ENCODE assay signal across 1 mouse cellular context in genomic region chr9:111054923-111055322, GRCm38 (mm10).
TF ChIP-seq lines count a peak whose summit lies in the region.

No protein-coding gene starts in this region.

TF ChIP-seq in CH12.LX, 34 proteins besides CTCF, POLR2A, EP300 and RAD21 (continued from another document):
- TF ChIP-seq RCOR1 (conservative IDR thresholded peaks at IDR 0.05; ENCODE audit: low read depth, low read length): no peak
- no peak for TF ChIP-seq HCFC1 (IDR thresholded peaks at IDR 0.05; ENCODE audit: low read depth, low read length)
- TF ChIP-seq SMC3 (IDR thresholded peaks at IDR 0.05; ENCODE audit: low read depth, low read length): no peak
- no peak for TF ChIP-seq UBTF (IDR thresholded peaks at IDR 0.05; ENCODE audit: low read depth, low read length)
- TF ChIP-seq NRF1 (IDR thresholded peaks at IDR 0.05; ENCODE audit: low read depth, low read length): no peak
- TF ChIP-seq GABPA (IDR thresholded peaks at IDR 0.05; ENCODE audit: insufficient replicate concordance, low read depth, low read length): no peak
- no peak for TF ChIP-seq ZMIZ1 (IDR thresholded peaks at IDR 0.05; ENCODE audit: low read depth, low read length)
- no peak for TF ChIP-seq MAZ (IDR thresholded peaks at IDR 0.05; ENCODE audit: low read depth, low read length)
- no peak for TF ChIP-seq JUN (IDR thresholded peaks at IDR 0.05; ENCODE audit: insufficient read depth, low read depth, low read length)
- no peak for TF ChIP-seq ZKSCAN1 (IDR thresholded peaks at IDR 0.05; ENCODE audit: borderline replicate concordance, low read depth, low read length)
- TF ChIP-seq MEF2A (IDR thresholded peaks at IDR 0.05; ENCODE audit: borderline replicate concordance, low read depth, low read length): no peak
- no peak for TF ChIP-seq IRF4 (IDR thresholded peaks at IDR 0.05; ENCODE audit: low read depth, low read length)
- TF ChIP-seq TCF12 (IDR thresholded peaks at IDR 0.05; ENCODE audit: low read depth, low read length): no peak
- TF ChIP-seq ETS1 (conservative IDR thresholded peaks at IDR 0.05; ENCODE audit: low read depth, low read length): no peak
